Mouse (Mus musculus) heart, adult 11 months (tissue): ENCODE data around the gene Atox1.
"Not testable (repeated sequence)": the region's sequence is repeated elsewhere in the genome, so short reads cannot be mapped to it uniquely, and the experiment has no call there.

Experiments used
- DNase-seq: peaks from one replicate; pipeline ENCODE4 v3.0.0; 2022

Gene Atox1

DNA sequence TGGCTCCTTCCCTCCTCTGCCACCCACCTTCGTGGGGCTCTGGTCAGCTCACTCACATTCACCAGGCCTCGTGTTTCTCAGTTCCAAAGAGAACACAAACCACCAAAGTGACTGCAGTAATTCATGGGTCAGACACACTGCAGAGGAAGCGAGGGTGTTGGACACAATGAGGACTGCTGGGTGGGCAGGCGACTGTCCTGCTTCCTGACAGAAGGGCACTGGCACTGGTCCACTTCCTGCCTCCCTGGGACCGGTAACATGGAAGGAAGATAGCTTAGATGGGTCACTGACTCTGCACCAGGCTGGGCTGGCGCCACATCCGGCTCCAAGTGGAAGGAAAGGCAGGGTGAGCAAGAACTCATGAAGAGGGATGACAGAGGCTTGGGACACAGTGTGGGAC is 11.5 kb downstream of the Atox1 start:
- peak; percentile 94 for DNase-seq

- DNase-seq = peak; percentile 98
Measured at GRCm38 (mm10) chr11:55446579-55446978, 14.5 kb downstream of the Atox1 start.

GRCm38 (mm10) chr11:55444772-55445171 is 16.3 kb downstream of the Atox1 start:
- DNase-seq = no peak

- DNase-seq = no peak
Measured at GRCm38 (mm10) chr11:55439718-55440117, 21.3 kb downstream of the Atox1 start.

- DNase-seq = no peak
Measured at GRCm38 (mm10) chr11:55438031-55438430, 23.0 kb downstream of the Atox1 start.

DNA sequence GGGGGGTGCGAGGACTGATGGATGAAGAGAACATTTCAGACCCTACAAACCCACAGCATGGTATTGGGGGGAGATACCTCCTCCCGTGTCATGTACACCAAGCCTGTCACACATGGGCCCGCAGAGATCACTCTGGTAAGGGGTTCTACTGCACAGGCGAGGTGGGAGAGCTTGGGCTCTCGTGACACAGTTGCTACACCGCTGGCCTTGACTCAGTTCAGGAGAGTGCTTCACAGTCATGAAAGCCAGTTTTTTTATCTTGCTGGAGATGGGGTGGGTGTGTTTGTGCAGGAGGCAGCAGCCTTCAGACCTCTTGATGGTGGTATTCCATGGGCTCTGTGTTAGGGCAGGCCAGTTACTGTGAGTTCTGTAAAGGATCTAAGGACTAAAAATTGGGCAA is 24.9 kb downstream of the Atox1 start:
- DNase-seq = peak; percentile 71

DNA sequence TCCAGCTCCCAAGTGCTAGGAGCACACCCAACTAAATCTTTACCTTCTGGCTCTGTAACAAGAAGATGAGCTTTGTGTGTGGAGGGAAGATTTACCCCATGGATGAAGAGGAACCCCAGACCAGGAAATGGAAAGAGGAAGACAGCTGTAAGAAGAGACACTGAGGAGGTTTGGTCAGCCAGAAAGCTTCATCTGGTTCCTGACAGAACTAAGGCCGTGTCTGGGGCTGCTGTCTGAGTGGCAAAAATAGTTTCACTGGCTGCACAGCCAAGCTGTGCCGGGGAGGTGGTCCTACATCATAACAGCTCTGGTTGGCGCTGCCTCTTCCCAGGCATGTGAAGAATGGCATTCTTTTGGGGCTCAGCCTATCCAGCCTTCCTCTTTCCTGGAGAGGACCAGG is 28.1 kb downstream of the Atox1 start:
- peak; percentile 90 for DNase-seq

DNA sequence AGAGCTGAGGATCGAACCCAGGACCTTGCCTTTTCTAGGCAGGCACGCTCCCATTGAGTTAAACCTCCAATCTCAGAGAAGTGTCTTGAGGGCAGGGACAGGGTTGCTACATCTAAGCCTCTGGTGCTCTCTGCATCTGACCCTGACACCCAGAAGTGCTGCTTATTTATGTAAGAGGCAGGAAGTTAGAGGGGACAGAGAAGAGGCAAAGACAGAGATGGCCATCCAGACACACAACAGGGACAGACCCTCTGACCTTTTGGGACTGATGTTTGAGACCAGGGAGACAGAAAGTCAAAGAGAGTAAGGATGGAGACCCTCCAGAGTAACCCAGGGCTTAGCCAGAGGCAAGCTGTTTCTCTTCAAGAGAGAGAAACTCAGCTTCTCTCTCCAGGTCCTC is 31.1 kb downstream of the Atox1 start:
- DNase-seq = peak; percentile 76

DNA sequence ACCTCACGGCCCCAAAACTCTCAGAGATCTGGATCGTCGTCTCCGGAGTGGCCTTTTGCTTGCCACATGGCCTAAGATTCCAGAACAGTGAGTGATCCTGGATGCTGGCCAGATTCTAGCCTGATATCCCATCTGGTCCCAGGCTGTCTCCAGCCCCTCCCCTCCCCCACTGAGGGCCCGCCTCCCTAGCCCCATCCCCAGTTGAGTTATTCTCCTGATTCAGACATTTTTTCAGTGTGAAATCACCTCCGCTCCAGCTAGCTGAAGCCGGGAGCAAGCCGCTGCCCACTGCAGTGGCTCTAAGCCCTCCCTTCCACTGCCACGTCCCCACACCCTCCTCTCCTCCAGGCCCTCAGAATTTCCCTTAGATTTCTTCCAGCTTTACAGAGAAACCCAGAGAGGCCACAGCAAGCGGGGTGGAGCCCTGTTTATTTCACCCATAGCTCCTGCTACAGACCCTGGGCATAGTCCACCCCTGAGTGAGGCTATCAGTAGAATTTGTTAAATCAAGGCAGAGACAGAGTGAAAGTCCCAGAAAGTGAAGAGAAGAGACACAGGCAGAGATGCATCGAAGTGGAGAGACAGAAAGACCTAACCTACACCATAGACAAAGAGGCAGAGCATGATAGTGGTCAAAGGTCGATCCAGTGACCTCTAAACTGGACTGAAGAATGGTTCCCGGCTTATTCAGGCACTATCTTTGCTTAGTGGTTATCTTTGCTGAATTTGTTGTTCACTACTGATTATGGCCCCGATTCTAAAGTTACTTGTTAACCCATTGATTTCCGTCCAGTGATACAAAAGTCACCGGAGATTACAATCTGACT is 32.6 kb downstream of the Atox1 start:
- DNase-seq = peak; percentile 99

DNA sequence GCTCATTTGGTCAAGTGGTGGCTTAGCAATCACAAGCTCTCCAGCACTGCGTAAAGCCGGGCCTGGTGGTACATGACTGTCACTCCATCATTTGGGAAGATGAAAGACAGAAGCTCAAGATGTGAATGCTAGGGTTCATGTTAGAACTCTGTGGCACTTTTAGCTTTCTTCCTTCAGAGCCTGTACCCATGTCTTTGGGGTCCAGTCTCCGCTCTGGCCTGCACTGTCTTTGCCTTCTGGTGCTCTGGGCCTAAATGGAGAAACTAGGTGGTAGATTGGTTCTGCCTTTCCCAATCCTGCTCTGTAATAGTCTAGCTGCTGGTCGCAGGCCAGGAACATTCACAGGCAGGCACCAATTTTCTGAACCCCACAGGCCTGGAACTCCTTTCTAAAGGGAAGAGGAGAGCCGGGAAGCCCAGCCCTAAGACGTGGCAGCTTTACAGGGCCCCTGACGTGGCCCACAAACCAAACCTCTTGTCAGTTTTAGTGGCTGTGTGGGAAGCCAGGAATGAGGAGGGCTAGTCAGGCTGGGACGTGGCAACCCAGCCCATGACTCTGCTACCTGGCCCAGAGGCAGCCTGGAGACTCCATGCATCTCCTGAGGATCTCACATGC is 36.2 kb downstream of the Atox1 start:
- DNase-seq = no peak

- peak; percentile 93 for DNase-seq
Measured at GRCm38 (mm10) chr11:55423756-55424155, 37.3 kb downstream of the Atox1 start.

DNA sequence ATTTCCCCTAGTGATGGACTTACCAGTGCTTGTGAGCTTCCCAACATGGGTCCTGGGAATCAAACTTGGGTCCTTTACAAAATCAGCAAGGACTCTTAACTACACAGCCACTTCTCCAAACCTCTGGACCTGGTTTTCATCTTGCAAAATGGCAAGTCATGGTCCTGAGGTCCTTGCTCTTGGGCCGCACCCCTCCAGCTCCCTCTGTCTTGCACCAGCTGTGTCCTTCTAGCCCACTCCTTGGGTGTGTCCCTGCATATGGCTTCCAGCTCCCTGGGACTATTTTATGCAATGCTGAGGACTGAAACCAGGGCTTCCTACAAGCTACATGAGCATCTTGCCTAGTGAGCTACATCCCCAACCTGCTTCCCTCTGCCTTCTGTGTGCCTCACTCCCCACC is 38.1 kb downstream of the Atox1 start, which contains the start of gene Sparc:
Gene Sparc (minus strand): TSS at position 206 of the 400 bp plus-strand sequence.
- peak; percentile 86 for DNase-seq

GRCm38 (mm10) chr11:55419678-55420307 is 41.2 kb downstream of the Atox1 start:
- peak; percentile 99 for DNase-seq

DNA sequence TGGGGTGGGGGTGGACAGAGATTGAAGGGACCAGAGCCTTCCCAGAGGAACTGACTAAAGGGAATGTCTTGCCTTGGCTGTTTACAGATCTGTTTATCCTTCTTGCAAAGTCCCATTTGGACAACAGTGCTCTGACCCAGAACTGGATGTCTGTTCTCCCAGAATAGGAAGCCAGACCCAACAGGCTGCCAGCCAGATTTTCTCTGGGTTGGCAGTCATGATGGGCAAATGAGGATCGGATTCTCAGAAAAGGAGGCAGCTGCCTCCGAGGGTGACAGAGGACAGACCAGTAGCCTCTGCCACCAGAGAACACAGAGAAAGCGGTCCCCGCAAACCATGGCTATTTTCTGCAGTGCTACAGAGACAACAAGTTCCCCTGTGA is 41.8 kb downstream of the Atox1 start:
- no peak for DNase-seq

GRCm38 (mm10) chr11:55418704-55419061 is 42.4 kb downstream of the Atox1 start:
- DNase-seq = peak; percentile 91

- DNase-seq = peak; percentile 98
Measured at GRCm38 (mm10) chr11:55417898-55418703, 42.9 kb downstream of the Atox1 start.

DNA sequence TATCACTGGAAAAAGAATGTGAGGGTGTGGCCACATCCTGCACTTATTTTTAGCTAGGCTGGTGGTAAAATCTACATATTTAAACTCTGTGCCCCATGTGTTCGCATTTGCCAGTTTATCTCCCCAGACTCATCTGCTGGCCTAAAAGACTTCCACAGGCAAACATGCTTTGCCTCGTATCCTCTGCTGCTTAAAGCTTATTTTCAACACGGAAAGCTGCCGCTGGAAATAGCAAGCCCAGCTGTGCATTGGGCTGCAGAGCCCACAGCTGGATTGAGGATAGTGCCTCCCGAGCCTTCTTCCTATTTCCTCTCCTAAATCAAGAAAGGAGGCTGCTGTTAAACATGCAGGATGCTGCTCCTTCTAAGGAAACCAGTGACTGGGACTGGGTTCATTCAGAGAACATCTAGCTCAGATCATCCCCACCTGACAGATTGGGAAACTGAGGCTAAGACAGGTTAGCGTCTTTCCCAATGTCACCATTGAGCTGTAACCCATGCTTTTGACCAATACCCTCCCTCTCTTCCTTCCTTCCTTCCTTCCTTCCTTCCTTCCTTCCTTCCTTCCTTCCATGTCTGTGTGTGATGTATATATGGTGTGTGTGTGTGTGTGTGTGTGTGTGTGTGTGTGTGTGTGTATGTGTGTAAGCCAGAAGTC is 44.3 kb downstream of the Atox1 start:
- DNase-seq = peak; percentile 94

- DNase-seq = not testable (repeated sequence)
Measured at GRCm38 (mm10) chr11:55415731-55416130, 45.3 kb downstream of the Atox1 start.

DNA sequence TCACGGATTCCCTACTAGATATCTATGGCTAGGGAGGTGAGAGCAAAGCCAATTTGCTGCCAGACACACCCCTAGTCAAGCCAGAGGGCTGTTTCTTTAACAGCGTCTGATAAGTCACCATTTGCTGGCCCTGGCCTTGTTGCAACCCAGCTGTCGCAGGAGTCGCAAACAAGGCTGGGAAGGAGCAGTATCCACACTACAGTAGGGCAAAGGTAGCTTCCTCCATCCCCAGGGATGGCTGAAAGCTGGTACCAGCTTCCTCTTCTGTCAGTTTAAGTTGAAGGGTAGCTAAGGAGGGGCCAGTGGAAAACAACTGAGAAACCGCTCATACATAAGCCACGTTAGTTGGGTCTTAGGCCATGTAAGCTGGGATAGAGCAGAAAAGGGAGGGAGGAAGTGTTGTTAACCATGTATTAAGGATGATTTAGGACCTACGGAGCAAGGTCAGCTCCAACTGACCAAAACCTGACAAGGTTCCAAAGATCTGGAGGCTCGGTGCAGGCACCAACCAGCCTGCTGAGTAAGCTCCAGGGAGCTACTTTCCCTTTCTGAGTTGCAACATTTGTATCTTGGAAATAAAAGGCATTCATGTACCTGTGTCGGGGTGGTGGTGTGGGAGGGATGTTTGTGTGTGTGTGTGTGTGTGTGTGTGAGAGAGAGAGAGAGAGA is 45.9 kb downstream of the Atox1 start:
- DNase-seq = peak; percentile 97

- peak; percentile 97 for DNase-seq
Measured at GRCm38 (mm10) chr11:55414314-55414713, 46.7 kb downstream of the Atox1 start.

DNA sequence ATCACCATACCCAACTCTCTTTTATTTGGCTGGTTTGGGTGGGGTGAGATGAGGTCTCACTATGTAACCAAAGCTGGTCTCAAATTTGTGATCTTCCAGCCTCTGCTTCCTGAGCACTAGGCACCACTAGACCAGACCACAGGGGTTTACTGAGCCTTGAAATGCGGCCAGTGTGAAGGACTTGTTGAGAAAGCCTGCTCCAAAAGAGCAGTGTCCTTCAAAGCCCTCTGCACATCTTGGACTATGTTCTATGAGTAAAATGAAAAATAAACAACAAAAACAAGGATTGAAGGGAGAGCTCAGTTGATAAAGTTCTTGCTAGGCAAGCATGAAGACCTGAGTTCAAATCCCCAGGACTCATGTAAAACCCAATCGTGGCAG is 47.6 kb downstream of the Atox1 start:
- no peak for DNase-seq
